Mouse (Mus musculus): ENCODE data around the gene Srd5a3. TPM values are rescaled to one million over a fixed set of nuclear protein-coding genes. Genes with fewer than 3 reads are reported as not detected.

The Srd5a3 gene
- polyA plus RNA-seq, 1 experiment from 2014 or later, result 36.0 TPM

DNA sequence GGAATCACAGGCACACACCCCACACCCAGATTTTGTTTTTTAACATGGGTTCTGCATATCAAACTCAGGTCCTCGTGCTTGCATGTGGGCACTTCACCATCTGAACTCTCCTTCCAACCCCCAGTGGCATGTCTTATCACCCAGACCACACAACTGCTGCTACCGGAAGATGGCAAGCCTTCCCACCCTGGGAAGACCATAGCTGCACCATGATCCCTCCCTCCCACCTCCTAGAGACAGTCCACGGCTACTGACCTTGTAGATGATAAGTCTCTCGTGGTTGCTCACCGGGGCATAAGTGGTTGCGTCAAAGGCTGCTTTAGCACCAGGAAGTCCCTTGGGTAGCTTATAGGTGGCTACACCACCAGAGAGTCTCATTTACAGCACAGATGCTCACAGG is 21.4 kb downstream of the Srd5a3 start:
- Histone ChIP-seq H3K27ac (ENCODE audit: low read length) (no peak overlapping the region), H3K4me2 (ENCODE audit: low read depth, low read length) (no peak overlapping the region), H3K27me3 (ENCODE audit: control insufficient read depth, insufficient read depth, low read length) (no peaks in the 10 kb centered on the region), H3K4me3 (replicated peaks; ENCODE audit: low read length) (no peak overlapping the region), H3K9ac (ENCODE audit: low read length) (no peak overlapping the region), H3K9me3 (replicated peaks; ENCODE audit: control insufficient read depth, low read length) (no peaks in the 10 kb centered on the region), H3K4me1 (ENCODE audit: control insufficient read depth, insufficient read depth, low read length) (no peaks in the 10 kb centered on the region), H3K36me3 (ENCODE audit: control insufficient read depth, insufficient read depth, low read length) (no peaks in the 10 kb centered on the region)
- ATAC-seq (ENCODE audit: insufficient read depth, low FRiP score), result no peak
- 86% methylated on average over 6 of the region's 6 CpGs for WGBS

DNA sequence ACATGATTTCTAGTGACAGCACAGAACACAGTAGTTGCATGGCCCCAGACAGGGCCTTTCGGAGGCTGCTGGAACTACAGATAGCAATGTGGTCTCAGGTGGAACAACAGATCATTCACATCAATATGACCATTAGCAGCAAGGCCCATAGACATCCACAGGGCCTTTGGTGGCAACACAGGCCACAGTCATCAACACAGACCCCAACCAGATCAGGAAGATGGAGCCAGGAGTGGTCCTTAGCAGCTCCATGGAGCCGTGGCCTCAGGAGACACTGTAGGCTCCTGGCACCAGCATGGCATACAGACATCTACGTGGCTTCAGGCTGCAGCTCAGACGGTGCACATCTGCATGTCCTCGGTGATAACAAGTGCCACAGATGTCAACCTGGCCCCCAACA is 22.9 kb downstream of the Srd5a3 start:
- no peak for ATAC-seq (ENCODE audit: insufficient read depth, low FRiP score)
- Histone ChIP-seq H3K4me2 (ENCODE audit: low read depth, low read length) (no peak overlapping the region), H3K9me3 (replicated peaks; ENCODE audit: control insufficient read depth, low read length) (no peaks in the 10 kb centered on the region), H3K27me3 (ENCODE audit: control insufficient read depth, insufficient read depth, low read length) (no peaks in the 10 kb centered on the region), H3K4me3 (replicated peaks; ENCODE audit: low read length) (no peak overlapping the region), H3K9ac (ENCODE audit: low read length) (no peak overlapping the region), H3K36me3 (ENCODE audit: control insufficient read depth, insufficient read depth, low read length) (no peaks in the 10 kb centered on the region), H3K4me1 (ENCODE audit: control insufficient read depth, insufficient read depth, low read length) (no peaks in the 10 kb centered on the region), H3K27ac (ENCODE audit: low read length) (no peak overlapping the region)
- 78% methylated on average over 5 of the region's 5 CpGs for WGBS

DNA sequence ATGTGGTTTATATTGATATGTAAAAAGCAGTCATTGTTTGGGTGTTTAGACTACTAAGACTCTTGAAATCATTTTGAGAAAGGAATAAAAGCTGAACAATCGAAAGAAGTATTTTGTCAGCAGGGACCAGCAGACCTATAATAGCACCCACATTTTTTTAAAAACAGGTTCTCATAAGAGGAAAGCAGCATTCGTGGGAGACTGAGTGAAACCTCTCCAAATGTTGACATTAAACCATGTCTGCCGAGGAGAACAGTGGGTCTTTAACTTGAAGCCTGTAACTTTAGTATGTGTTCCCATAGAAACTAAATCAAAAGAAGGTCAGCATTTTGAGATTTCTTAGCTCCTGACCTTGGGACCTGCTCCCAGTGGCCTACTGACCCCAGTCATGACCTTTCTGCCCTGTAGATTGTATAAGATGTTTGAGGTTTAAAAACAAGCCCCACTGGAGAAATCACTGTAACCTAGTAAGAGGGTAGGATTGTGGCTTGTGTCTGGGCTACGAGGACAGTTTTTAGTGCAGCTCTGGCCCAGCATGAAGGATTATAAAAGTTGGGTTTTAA is 23.8 kb downstream of the Srd5a3 start:
- Histone ChIP-seq H3K4me3 (replicated peaks; ENCODE audit: low read length) (no peak overlapping the region), H3K27me3 (ENCODE audit: control insufficient read depth, insufficient read depth, low read length) (no peaks in the 10 kb centered on the region), H3K4me2 (ENCODE audit: low read depth, low read length) (no peak overlapping the region), H3K27ac (ENCODE audit: low read length) (no peak overlapping the region), H3K4me1 (ENCODE audit: control insufficient read depth, insufficient read depth, low read length) (no peaks in the 10 kb centered on the region), H3K9me3 (replicated peaks; ENCODE audit: control insufficient read depth, low read length) (no peaks in the 10 kb centered on the region), H3K36me3 (ENCODE audit: control insufficient read depth, insufficient read depth, low read length) (no peaks in the 10 kb centered on the region), H3K9ac (ENCODE audit: low read length) (no peak overlapping the region)
- ATAC-seq (ENCODE audit: insufficient read depth, low FRiP score), result no peak
- WGBS, result 50% methylated on average over 4 of the region's 4 CpGs

DNA sequence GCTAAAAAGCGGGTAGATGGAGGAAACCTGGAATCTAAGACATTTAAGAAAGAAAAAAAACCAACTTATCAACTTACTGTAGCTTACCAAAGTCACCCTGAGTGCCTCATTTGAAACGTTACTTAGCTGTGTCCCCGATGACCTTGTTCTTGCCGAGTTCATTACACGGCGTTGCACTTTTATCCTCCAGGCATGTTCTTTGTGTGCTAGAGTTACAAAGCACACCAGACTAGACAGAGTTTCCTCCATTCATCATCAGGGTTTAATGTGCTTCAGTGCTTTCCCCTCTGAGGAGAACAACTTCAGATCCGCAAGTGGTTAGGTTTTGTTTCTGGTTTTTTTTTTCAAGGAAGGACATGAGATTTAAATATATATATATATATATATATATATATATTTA is 24.8 kb downstream of the Srd5a3 start:
- no peaks in the 10 kb centered on the region for H3K9me3 ChIP-seq (replicated peaks; ENCODE audit: control insufficient read depth, low read length)
- H3K4me3 ChIP-seq (replicated peaks; ENCODE audit: low read length), result no peak overlapping the region
- no peak overlapping the region for H3K9ac ChIP-seq (ENCODE audit: low read length)
- no peaks in the 10 kb centered on the region for H3K4me1 ChIP-seq (ENCODE audit: control insufficient read depth, insufficient read depth, low read length)
- no peak for ATAC-seq (ENCODE audit: insufficient read depth, low FRiP score)
- no peaks in the 10 kb centered on the region for H3K36me3 ChIP-seq (ENCODE audit: control insufficient read depth, insufficient read depth, low read length)
- no peak overlapping the region for H3K27ac ChIP-seq (ENCODE audit: low read length)
- H3K4me2 ChIP-seq (ENCODE audit: low read depth, low read length), result no peak overlapping the region
- H3K27me3 ChIP-seq (ENCODE audit: control insufficient read depth, insufficient read depth, low read length), result no peaks in the 10 kb centered on the region
- WGBS, result 65% methylated on average over 7 of the region's 7 CpGs

DNA sequence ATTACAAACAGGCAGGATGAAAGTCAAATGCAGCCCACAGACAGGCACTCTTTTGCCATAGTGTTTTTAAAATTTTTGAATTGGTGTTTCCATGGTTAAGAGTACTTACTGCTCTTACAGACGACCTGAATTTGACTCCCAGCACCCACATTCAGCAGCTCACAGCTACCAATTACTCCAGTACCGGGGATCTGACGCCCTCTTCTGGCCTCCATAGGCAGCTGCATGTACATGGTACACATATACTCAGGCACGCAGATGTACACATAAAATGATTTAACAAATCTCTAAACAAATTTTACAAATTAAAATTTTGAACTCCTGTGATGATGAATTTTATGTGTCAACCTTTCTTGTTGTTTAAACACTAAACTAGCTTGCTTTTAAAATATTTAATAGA is 30.5 kb downstream of the Srd5a3 start:
- no peak overlapping the region for H3K4me3 ChIP-seq (replicated peaks; ENCODE audit: low read length)
- ATAC-seq (ENCODE audit: insufficient read depth, low FRiP score), result no peak
- WGBS, result 79% methylated on average over 4 of the region's 4 CpGs
- H3K9ac ChIP-seq (ENCODE audit: low read length), result no peak overlapping the region
- H3K27me3 ChIP-seq (ENCODE audit: control insufficient read depth, insufficient read depth, low read length), result no peaks in the 10 kb centered on the region
- no peaks in the 10 kb centered on the region for H3K9me3 ChIP-seq (replicated peaks; ENCODE audit: control insufficient read depth, low read length)
- H3K36me3 ChIP-seq (ENCODE audit: control insufficient read depth, insufficient read depth, low read length), result no peaks in the 10 kb centered on the region
- H3K4me1 ChIP-seq (ENCODE audit: control insufficient read depth, insufficient read depth, low read length), result no peaks in the 10 kb centered on the region
- H3K27ac ChIP-seq (ENCODE audit: low read length), result no peak overlapping the region
- H3K4me2 ChIP-seq (ENCODE audit: low read depth, low read length), result no peak overlapping the region

DNA sequence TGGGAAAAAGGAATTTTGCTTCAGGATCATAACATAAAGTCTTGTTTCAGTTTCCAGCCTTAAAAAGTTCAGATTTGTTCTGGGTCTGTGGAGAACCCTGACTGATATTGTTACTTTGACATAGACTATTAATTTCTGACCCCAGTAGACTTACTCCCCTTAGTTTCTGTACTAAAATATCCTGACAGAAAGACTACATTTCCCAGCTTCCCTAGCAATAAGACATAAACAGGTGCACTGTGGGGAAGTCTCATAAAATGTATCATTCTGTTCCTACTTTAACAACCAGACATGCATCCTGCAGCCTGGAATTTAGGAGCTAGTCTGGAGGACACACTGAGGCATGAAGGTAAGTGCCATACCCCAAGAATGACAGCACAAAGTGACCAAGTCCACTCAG is 31.0 kb downstream of the Srd5a3 start:
- H3K27me3 ChIP-seq (ENCODE audit: control insufficient read depth, insufficient read depth, low read length), result no peaks in the 10 kb centered on the region
- H3K36me3 ChIP-seq (ENCODE audit: control insufficient read depth, insufficient read depth, low read length), result no peaks in the 10 kb centered on the region
- H3K9ac ChIP-seq (ENCODE audit: low read length), result no peak overlapping the region
- H3K4me2 ChIP-seq (ENCODE audit: low read depth, low read length), result no peak overlapping the region
- H3K4me3 ChIP-seq (replicated peaks; ENCODE audit: low read length), result no peak overlapping the region
- ATAC-seq (ENCODE audit: insufficient read depth, low FRiP score), result no peak
- H3K4me1 ChIP-seq (ENCODE audit: control insufficient read depth, insufficient read depth, low read length), result no peaks in the 10 kb centered on the region
- H3K27ac ChIP-seq (ENCODE audit: low read length), result no peak overlapping the region
- H3K9me3 ChIP-seq (replicated peaks; ENCODE audit: control insufficient read depth, low read length), result no peaks in the 10 kb centered on the region

DNA sequence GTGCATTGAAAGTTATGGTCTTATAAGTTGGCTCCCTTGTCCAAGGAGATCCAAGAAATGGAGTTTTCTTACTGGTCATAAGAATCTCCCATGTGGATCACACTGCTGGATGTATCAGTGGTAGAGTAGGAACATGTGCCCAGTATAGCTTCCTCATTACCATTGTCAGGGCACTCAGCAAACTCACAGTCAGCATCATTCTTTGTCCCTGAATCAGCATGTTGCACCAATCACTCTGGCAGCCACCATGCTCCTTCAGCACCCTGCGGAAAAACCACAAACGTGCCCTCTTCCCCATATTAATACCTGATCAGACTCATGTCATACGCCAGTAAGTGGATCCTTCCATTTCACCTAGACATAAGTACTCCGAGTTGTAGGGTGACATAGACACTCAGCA is 35.0 kb downstream of the Srd5a3 start:
- Histone ChIP-seq H3K27me3 (ENCODE audit: control insufficient read depth, insufficient read depth, low read length) (no peaks in the 10 kb centered on the region), H3K4me1 (ENCODE audit: control insufficient read depth, insufficient read depth, low read length) (no peaks in the 10 kb centered on the region; the same call in 1 of the 2 replicates), H3K4me3 (replicated peaks; ENCODE audit: low read length) (no peak overlapping the region), H3K4me2 (ENCODE audit: low read depth, low read length) (no peak overlapping the region), H3K36me3 (ENCODE audit: control insufficient read depth, insufficient read depth, low read length) (no peaks in the 10 kb centered on the region), H3K9me3 (replicated peaks; ENCODE audit: control insufficient read depth, low read length) (no peaks in the 10 kb centered on the region), H3K27ac (ENCODE audit: low read length) (no peak overlapping the region), H3K9ac (ENCODE audit: low read length) (no peak overlapping the region)
- 91% methylated on average over 4 of the region's 4 CpGs for WGBS
- no peak for ATAC-seq (ENCODE audit: insufficient read depth, low FRiP score)

DNA sequence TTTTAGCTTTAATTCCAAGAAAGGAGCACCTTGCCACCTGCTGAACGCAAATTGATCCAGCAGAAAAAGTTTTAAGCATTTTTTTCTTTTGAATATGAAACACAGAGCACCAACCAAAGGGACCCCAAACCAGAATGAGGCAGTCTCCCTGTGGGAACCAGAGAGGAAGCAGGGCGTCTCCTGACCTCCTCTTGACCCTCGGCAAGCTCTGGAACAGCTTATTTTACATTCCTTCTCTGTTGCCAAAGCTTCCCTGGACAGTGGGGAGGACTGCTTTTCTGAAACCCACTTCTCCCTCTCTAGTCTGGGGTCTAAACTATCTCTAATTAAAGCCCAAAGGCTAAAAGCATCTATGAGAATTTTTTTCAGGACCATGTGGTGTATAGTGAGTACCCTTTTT is 36.3 kb downstream of the Srd5a3 start:
- no peaks in the 10 kb centered on the region for H3K27me3 ChIP-seq (ENCODE audit: control insufficient read depth, insufficient read depth, low read length)
- H3K36me3 ChIP-seq (ENCODE audit: control insufficient read depth, insufficient read depth, low read length), result no peaks in the 10 kb centered on the region
- 31% methylated on average over 3 of the region's 3 CpGs for WGBS
- no peak overlapping the region for H3K27ac ChIP-seq (ENCODE audit: low read length)
- no peaks in the 10 kb centered on the region for H3K9me3 ChIP-seq (replicated peaks; ENCODE audit: control insufficient read depth, low read length)
- no peak overlapping the region for H3K4me2 ChIP-seq (ENCODE audit: low read depth, low read length)
- H3K4me1 ChIP-seq (ENCODE audit: control insufficient read depth, insufficient read depth, low read length), result no peaks in the 10 kb centered on the region; the same call in 1 of the 2 replicates
- H3K9ac ChIP-seq (ENCODE audit: low read length), result no peak overlapping the region
- ATAC-seq (ENCODE audit: insufficient read depth, low FRiP score), result no peak
- no peak overlapping the region for H3K4me3 ChIP-seq (replicated peaks; ENCODE audit: low read length)

DNA sequence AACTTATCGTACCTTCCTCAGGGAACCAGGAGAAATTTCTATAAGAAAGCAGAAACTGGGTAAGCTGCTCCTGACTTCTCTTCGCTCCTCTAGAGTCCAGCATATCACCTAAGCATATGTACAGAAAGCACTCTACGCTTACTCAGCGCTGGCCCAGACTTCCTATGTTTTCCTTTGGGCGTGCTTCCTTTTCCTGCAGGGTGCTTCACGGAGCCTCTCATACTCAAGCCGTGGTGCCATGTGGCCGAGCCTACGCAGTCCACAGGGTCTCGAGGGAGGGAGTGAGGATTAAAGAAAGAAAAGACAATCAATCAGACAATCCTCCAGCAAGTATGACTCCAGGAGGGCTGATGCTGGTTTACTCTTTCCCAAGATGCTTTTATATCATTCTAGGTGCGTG is 36.8 kb downstream of the Srd5a3 start:
- H3K4me1 ChIP-seq (ENCODE audit: control insufficient read depth, insufficient read depth, low read length), result no peaks in the 10 kb centered on the region; the same call in 1 of the 2 replicates
- H3K36me3 ChIP-seq (ENCODE audit: control insufficient read depth, insufficient read depth, low read length), result no peaks in the 10 kb centered on the region
- H3K4me3 ChIP-seq (replicated peaks; ENCODE audit: low read length), result no peak overlapping the region
- ATAC-seq (ENCODE audit: insufficient read depth, low FRiP score), result no peak
- H3K4me2 ChIP-seq (ENCODE audit: low read depth, low read length), result no peak overlapping the region
- H3K27me3 ChIP-seq (ENCODE audit: control insufficient read depth, insufficient read depth, low read length), result no peaks in the 10 kb centered on the region
- no peak overlapping the region for H3K27ac ChIP-seq (ENCODE audit: low read length)
- WGBS, result 52% methylated on average over 11 of the region's 11 CpGs
- H3K9ac ChIP-seq (ENCODE audit: low read length), result no peak overlapping the region
- H3K9me3 ChIP-seq (replicated peaks; ENCODE audit: control insufficient read depth, low read length), result no peaks in the 10 kb centered on the region

DNA sequence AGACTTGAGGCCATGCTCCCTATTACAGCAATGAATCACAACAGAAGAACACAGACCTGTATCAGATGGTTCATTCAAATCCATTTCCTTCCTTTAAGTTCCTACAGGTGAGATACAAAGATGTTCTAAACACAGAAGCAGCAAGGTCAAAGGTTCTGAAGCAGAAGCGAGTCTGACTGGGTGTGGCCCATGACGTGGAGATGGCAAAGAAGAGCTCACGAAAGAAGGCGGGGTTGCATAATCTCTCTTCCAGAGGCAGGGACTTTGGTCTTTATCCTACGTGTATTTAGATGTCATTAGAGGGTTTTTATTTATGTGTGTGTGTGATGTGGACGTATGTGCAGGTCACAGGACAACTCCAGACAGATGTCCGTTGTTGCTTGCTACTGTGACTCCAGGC is 37.6 kb downstream of the Srd5a3 start:
- ATAC-seq (ENCODE audit: insufficient read depth, low FRiP score), result no peak
- H3K9me3 ChIP-seq (replicated peaks; ENCODE audit: control insufficient read depth, low read length), result no peaks in the 10 kb centered on the region

More for the DNA sequence above, 37.6 kb downstream of the Srd5a3 start:
- H3K36me3 ChIP-seq (ENCODE audit: control insufficient read depth, insufficient read depth, low read length), result no peaks in the 10 kb centered on the region
- 68% methylated on average over 7 of the region's 7 CpGs for WGBS
- H3K4me2 ChIP-seq (ENCODE audit: low read depth, low read length), result no peak overlapping the region
- H3K27ac ChIP-seq (ENCODE audit: low read length), result no peak overlapping the region
- no peaks in the 10 kb centered on the region; the same call in 1 of the 2 replicates for H3K4me1 ChIP-seq (ENCODE audit: control insufficient read depth, insufficient read depth, low read length)
- H3K4me3 ChIP-seq (replicated peaks; ENCODE audit: low read length), result no peak overlapping the region
- no peaks in the 10 kb centered on the region for H3K27me3 ChIP-seq (ENCODE audit: control insufficient read depth, insufficient read depth, low read length)
- H3K9ac ChIP-seq (ENCODE audit: low read length), result no peak overlapping the region

All from stomach, embryonic 16.5 days (tissue).